Mouse (Mus musculus) right cerebral cortex, adult 2 months (tissue): ENCODE measurements at regions not wholly inside any gene's neighbourhood (a gene's known extent, or its start where the extent isn't known, plus 50 kb on each side); places are given as distances from the start of the nearest gene placed in this dataset.

Experiments
- DNase-seq, 2 experiments: peaks; one replicate each; pipeline ENCODE4 v3.0.0; 2021 to 2022; ENCODE audit warnings: low spot score in 2 of 2

DNA sequence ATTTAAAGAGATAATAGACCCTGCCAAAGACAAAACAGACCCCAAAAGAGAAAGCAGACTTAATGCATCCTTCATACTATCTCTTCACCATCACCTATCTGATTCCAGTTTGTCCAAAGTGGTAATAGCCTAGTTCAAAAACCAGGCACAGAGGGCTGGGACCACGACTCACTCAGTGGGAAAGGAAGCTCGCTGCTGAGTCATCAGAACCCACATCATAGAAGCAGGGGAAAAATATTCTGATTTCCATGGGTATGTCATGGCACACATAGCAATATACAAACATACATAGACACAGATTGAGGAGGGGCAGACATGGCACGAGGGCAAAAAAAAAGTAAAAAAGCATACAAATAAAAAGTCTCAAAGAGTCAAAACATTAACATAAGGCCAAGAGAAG lies 53.7 kb upstream of the Ralgps2 start:
- no peak for DNase-seq

GRCm38 (mm10) chr1:156992536-156992935 lies 53.1 kb upstream of the Ralgps2 start:
- DNase-seq = no peak

DNA sequence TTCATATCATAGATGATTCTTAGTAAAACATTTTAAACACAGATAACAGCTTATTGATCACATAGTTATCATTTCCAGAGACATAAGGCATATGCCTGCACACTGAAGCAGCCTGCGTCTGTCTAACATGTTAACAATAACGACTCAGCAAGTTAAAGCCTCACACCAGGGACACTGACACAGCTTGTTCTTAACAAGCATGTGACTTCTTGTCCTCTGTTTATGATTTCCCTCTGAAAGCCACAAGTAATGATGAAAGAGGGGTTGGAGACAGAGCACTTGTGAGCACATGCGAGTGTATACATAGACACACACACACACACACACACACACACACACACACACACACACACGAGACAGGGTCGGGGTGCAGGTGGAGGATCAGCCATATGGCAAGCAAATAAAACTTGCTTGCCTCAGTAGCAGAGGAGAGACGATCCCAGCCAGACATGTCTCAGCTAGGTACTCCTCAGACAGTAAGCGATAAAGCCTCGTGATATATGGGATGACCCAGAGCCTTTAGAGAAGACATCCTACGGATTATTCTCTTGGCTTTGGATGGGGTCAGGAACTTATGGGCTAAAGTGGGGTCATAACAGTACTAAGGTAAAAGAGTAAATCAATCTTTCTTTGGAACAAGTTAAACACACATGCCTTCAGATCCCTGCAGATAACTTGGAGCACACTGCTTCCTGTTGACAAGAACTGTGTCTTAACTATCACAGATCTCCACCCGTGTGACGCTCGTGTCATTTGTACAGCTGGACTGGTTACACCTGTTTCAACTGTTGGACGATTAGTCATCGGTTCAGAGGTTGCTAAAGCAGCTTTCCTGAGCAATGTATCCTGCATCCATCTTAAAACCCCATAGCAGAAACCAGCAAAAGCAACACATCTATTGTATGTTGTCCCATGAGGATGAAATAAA lies 51.4 kb upstream of the Ralgps2 start:
- no peak for DNase-seq

DNA sequence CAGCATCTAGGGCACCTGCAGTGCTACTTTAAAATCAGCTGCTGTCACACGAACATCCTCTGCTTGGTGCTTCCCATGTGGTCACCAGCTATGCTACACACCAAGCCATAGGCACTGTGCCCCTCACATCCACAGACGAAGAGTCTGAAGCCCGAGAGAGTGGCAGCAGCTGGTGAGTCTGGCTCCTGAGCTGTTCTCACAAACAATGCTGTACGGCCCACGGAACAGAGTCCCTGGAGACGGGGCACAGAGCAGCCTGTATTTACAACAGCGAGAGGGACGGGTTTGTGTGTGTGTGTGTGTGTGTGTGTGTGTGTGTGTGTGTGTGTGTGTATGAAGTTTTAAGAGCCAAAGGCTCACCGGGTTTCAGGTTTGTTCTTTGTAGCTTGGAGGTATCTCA lies 50.7 kb upstream of the Ralgps2 start:
- DNase-seq = peak in 1 of 2 experiments; percentile 24

DNA sequence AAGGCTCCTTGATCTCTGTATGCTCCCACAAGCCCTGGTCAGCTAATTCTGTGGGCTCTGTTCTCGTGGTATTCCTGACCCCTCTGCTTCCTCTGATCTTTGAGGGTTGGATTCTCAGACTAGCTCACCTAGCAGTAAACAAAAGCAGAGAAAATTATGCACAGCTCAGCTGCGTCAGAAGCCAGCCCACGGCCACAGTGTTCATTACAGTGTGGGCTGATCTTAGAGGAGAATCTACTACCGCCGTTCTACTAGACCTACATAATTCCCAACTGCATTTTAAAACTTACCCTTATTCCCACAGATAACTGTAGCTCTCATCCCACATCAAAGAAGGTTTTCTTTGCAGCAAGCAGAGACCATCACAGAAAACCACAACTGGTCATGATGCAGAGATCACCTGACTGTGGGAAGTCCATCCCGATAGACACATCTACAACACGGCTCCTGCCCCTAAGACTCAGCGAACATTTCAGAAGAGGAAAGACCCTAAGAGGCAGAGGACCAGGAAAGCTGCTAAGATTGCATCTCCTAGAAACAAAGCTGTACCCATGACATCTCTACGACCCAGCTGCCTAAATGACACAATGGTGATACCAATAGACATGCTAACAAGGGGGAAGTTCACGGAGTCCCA lies 49.8 kb upstream of the Ralgps2 start:
- DNase-seq = peak in 1 of 2 experiments; percentile 31
